Mouse (Mus musculus): ENCODE measurements around the gene Galk1. TPM values are rescaled to one million over a fixed set of nuclear protein-coding genes. Genes with fewer than 3 reads are reported as not detected.

The Galk1 gene
- polyA plus RNA-seq, 2 experiments = 55.9 to 102 TPM

- no peaks in the 10 kb centered on the region for H3K9me3 ChIP-seq (ENCODE audit: control insufficient read depth, low read length)
- DNase-seq (ENCODE audit: low read depth in 3 of 3, low spot score in 3 of 3) (no peak), ATAC-seq (ENCODE audit: insufficient read depth) (no peak)
- H3K4me2 ChIP-seq (ENCODE audit: low read depth) = no peak overlapping the region
- H3K9ac ChIP-seq (replicated peaks) = no peak overlapping the region
- H3K4me3 ChIP-seq (ENCODE audit: insufficient read depth in 1 of 2, low read depth in 2 of 2, low read length in 2 of 2) = no peak overlapping the region
- H3K27ac ChIP-seq = no peak overlapping the region
- 87% methylated on average over 13 of the region's 13 CpGs for WGBS (ENCODE audit: insufficient replicate concordance)
- H3K4me1 ChIP-seq (replicated peaks; ENCODE audit: control insufficient read depth in 2 of 2, insufficient read depth in 2 of 2, low read length in 1 of 2) = peaks cover 7 to 16% of the 10 kb centered on the region in 2 experiments; a peak in 3 of 4 replicates
- H3K27me3 ChIP-seq (ENCODE audit: control insufficient read depth, insufficient read depth, low read length) = no peaks in the 10 kb centered on the region
- no peak for TF ChIP-seq EP300 (IDR thresholded peaks at IDR 0.05; ENCODE audit: low read depth)
- TF ChIP-seq CTCF (IDR thresholded peaks at IDR 0.05; ENCODE audit: low read depth) = no peak
- no peaks in the 10 kb centered on the region for H3K36me3 ChIP-seq (replicated peaks; ENCODE audit: control insufficient read depth, insufficient read depth, low read depth)
These were observed 3.6 kb downstream of the Galk1 start for GRCm38 (mm10) chr11:116008832-116009375.

GRCm38 (mm10) chr11:116008411-116008810 lies 4.1 kb downstream of the Galk1 start:
- TF ChIP-seq CTCF (IDR thresholded peaks at IDR 0.05; ENCODE audit: low read depth) = no peak
- no peak for TF ChIP-seq EP300 (IDR thresholded peaks at IDR 0.05; ENCODE audit: low read depth)
- peaks cover 7 to 16% of the 10 kb centered on the region in 2 experiments; a peak in 3 of 4 replicates for H3K4me1 ChIP-seq (replicated peaks; ENCODE audit: control insufficient read depth in 2 of 2, insufficient read depth in 2 of 2, low read length in 1 of 2)

GRCm38 (mm10) chr11:116007095-116007850 lies 5.2 kb downstream of the Galk1 start:
- H3K27ac ChIP-seq = no peak overlapping the region
- no peak overlapping the region for H3K4me3 ChIP-seq (ENCODE audit: insufficient read depth in 1 of 2, low read depth in 2 of 2, low read length in 2 of 2)
- peaks cover 7 to 13% of the 10 kb centered on the region in 2 experiments; a peak in 3 of 4 replicates for H3K4me1 ChIP-seq (replicated peaks; ENCODE audit: control insufficient read depth in 2 of 2, insufficient read depth in 2 of 2, low read length in 1 of 2)
- ATAC-seq (ENCODE audit: insufficient read depth) (no peak), DNase-seq (ENCODE audit: low read depth in 3 of 3, low spot score in 3 of 3) (no peak)
- TF ChIP-seq EP300 (IDR thresholded peaks at IDR 0.05; ENCODE audit: low read depth) = no peak
- TF ChIP-seq CTCF (IDR thresholded peaks at IDR 0.05; ENCODE audit: low read depth) = no peak
- 80% methylated on average over 28 of the region's 28 CpGs for WGBS (ENCODE audit: insufficient replicate concordance)
- no peak overlapping the region for H3K4me2 ChIP-seq (ENCODE audit: low read depth)
- H3K9ac ChIP-seq (replicated peaks) = no peak overlapping the region
- H3K9me3 ChIP-seq (ENCODE audit: control insufficient read depth, low read length) = no peaks in the 10 kb centered on the region
- no peaks in the 10 kb centered on the region for H3K36me3 ChIP-seq (replicated peaks; ENCODE audit: control insufficient read depth, insufficient read depth, low read depth)
- H3K27me3 ChIP-seq (ENCODE audit: control insufficient read depth, insufficient read depth, low read length) = no peaks in the 10 kb centered on the region

More at GRCm38 (mm10) chr11:116008411-116008810, 4.1 kb downstream of the Galk1 start:
- 77% methylated on average over 11 of the region's 11 CpGs for WGBS (ENCODE audit: insufficient replicate concordance)
- Histone ChIP-seq H3K9ac (replicated peaks) (no peak overlapping the region), H3K4me2 (ENCODE audit: low read depth) (no peak overlapping the region), H3K27ac (no peak overlapping the region), H3K36me3 (replicated peaks; ENCODE audit: control insufficient read depth, insufficient read depth, low read depth) (no peaks in the 10 kb centered on the region), H3K4me3 (ENCODE audit: insufficient read depth in 1 of 2, low read depth in 2 of 2, low read length in 2 of 2) (no peak overlapping the region), H3K9me3 (ENCODE audit: control insufficient read depth, low read length) (no peaks in the 10 kb centered on the region), H3K27me3 (ENCODE audit: control insufficient read depth, insufficient read depth, low read length) (no peaks in the 10 kb centered on the region)
- DNase-seq (ENCODE audit: low read depth in 3 of 3, low spot score in 3 of 3) = no peak
- ATAC-seq (ENCODE audit: insufficient read depth) = no peak

- peak overlapping the region; percentile 49; the same call in 1 of the 2 replicates for H3K27ac ChIP-seq
- no peak for TF ChIP-seq CTCF (IDR thresholded peaks at IDR 0.05; ENCODE audit: low read depth)
- no peak for TF ChIP-seq EP300 (IDR thresholded peaks at IDR 0.05; ENCODE audit: low read depth)
- H3K9ac ChIP-seq (replicated peaks) = no peak overlapping the region; the same call in 1 of the 2 replicates
- H3K4me1 ChIP-seq (replicated peaks; ENCODE audit: control insufficient read depth in 2 of 2, insufficient read depth in 2 of 2, low read length in 1 of 2) = peaks cover 7 to 13% of the 10 kb centered on the region in 2 experiments; a peak in 3 of 4 replicates
- no peaks in the 10 kb centered on the region for H3K27me3 ChIP-seq (ENCODE audit: control insufficient read depth, insufficient read depth, low read length)
- H3K4me2 ChIP-seq (ENCODE audit: low read depth) = peak overlapping the region; percentile 76
- H3K36me3 ChIP-seq (replicated peaks; ENCODE audit: control insufficient read depth, insufficient read depth, low read depth) = no peaks in the 10 kb centered on the region
- 53% methylated on average over 9 of the region's 9 CpGs for WGBS (ENCODE audit: insufficient replicate concordance)
- no peaks in the 10 kb centered on the region for H3K9me3 ChIP-seq (ENCODE audit: control insufficient read depth, low read length)
- H3K4me3 ChIP-seq (ENCODE audit: insufficient read depth in 1 of 2, low read depth in 2 of 2, low read length in 2 of 2) = no peak overlapping the region
- DNase-seq (ENCODE audit: low read depth in 3 of 3, low spot score in 3 of 3) (no peak), ATAC-seq (ENCODE audit: insufficient read depth) (no peak; the same call in 1 of the 2 replicates)
These were observed 6.7 kb downstream of the Galk1 start for GRCm38 (mm10) chr11:116005701-116006419.

All from liver, embryonic 14.5 days (tissue).